Mouse (Mus musculus): ENCODE measurements around the gene Zbtb49.

GRCm38 (mm10) chr5:38158947-38159633 is 61.2 kb downstream of the Zbtb49 start:
- TF ChIP-seq CTCF (conservative IDR thresholded peaks at IDR 0.05; ENCODE audit: low read length): no peak
- no peak for TF ChIP-seq POU5F1 (IDR thresholded peaks at IDR 0.05; ENCODE audit: borderline replicate concordance, low read length)
- TF ChIP-seq NANOG (IDR thresholded peaks at IDR 0.05; ENCODE audit: borderline replicate concordance, low read length): no peak
